Mouse (Mus musculus) olfactory bulb, adult 2 months (tissue): Measurements from ENCODE around the gene Hes6.

Experiments
- CTCF ChIP-seq: fragments of 200-500 bp; IDR thresholded peaks from 2 replicates; pipeline ENCODE4 v1.5.1; 2012; ENCODE audit warnings: low read depth, mild to moderate bottlenecking, low read length, moderate library complexity; ENCODE audit not compliant: insufficient read depth
- POLR2A ChIP-seq: fragments of 200-500 bp; IDR thresholded peaks from 2 replicates; pipeline ENCODE4 v1.6.1; 2012; ENCODE audit warnings: mild to moderate bottlenecking, low read depth, low read length, moderate library complexity; ENCODE audit not compliant: insufficient read depth

DNA sequence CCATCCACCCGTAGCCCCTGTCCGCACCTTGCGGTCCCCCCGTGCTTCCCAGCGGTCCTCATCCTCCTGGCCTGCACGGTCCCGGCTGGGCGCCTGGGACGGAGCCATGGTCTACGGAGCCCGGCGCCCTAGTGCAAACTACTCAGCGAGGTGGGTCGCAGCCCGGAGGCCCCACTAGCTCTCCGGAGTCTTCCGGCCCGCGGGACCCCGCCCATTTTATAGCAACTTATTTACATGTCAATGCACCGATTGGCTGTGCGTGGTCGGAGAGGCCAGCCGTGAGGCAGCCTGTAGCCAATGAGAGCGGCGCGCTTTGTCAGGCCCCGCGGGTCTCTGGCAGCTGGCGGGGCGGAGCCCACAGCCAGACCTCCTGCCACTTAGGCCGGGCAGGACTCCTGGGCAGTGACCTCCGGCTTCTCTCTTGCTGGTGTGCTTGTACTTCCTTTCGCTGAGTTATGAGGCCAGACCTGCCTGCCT is 770 bp downstream of the Hes6 start:
- TF ChIP-seq CTCF (no peak), POLR2A (0 out of 2 replicates have a peak, but pooled peaks have one; percentile 22)
